Comparison of ENCODE assay signal across 8 mouse cellular contexts in the genomic region with DNA sequence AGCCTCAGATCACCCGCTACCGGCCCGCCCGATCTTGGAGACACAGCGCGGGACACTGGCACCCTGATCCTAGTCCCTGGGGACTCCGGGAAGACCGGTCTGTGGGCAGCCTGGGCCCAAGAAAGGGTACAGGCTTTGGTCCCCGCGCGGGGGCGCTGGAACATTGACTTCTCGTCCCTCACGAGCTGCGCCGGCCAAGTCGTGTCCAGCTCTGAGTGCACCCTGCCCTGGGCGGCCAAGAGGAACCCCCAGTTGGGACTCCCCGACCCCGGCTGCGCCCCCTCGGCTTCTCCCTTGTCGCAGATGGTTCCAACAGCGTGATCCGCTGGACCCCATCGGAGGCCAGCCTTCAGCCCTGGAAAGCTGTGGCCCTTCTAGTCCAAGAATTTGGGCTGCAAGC. TPM values are rescaled to one million over a fixed set of nuclear protein-coding genes. Genes with fewer than 3 reads are reported as not detected.
DNase-seq lines count a peak whose midpoint lies in the region; ATAC-seq and TF ChIP-seq lines count a peak whose summit lies in the region.

A gene (minus strand): TSS at position 96 of the 400 bp plus-strand sequence.

- peak within 1 kb of the TSS; percentile 55 for H3K9ac ChIP-seq in neural tube, embryonic 11.5 days (ENCODE audit: low read length)
- peak within 1 kb of the TSS; percentile 60 for H3K9ac ChIP-seq in forebrain, embryonic 11.5 days (ENCODE audit: low read length)
- peak within 1 kb of the TSS; percentile 59 for H3K9ac ChIP-seq in heart, embryonic 16.5 days (ENCODE audit: low read length)
- no peak within 1 kb of the TSS for H3K9ac ChIP-seq in liver, embryonic 14.5 days (replicated peaks)
- H3K9ac ChIP-seq in neural tube, embryonic 13.5 days = peak within 1 kb of the TSS; percentile 65
- H3K9ac ChIP-seq in stomach, postnatal 0 days (ENCODE audit: low read length) = peak within 1 kb of the TSS; percentile 45

- H3K36me3 ChIP-seq in neural tube, embryonic 11.5 days (ENCODE audit: control insufficient read depth, insufficient read depth, low read length) = no peaks in the 10 kb centered on the region
- no peaks in the 10 kb centered on the region for H3K36me3 ChIP-seq in forebrain, embryonic 11.5 days (ENCODE audit: control insufficient read depth, insufficient read depth, low read length)
- no peaks in the 10 kb centered on the region for H3K36me3 ChIP-seq in heart, embryonic 16.5 days (ENCODE audit: control insufficient read depth, insufficient read depth)
- H3K36me3 ChIP-seq in liver, embryonic 14.5 days (replicated peaks; ENCODE audit: control insufficient read depth, insufficient read depth, low read depth) = no peaks in the 10 kb centered on the region
- H3K36me3 ChIP-seq in neural tube, embryonic 13.5 days = no peaks in the 10 kb centered on the region
- H3K36me3 ChIP-seq in stomach, postnatal 0 days (ENCODE audit: control insufficient read depth, insufficient read depth, low read length) = no peaks in the 10 kb centered on the region

- peaks cover 40% of the 10 kb centered on the region for H3K27me3 ChIP-seq in neural tube, embryonic 11.5 days (ENCODE audit: control insufficient read depth, insufficient read depth, low read length)
- H3K27me3 ChIP-seq in forebrain, embryonic 11.5 days (ENCODE audit: control insufficient read depth, insufficient read depth, low read length) = peaks cover 40% of the 10 kb centered on the region
- peaks cover 50% of the 10 kb centered on the region for H3K27me3 ChIP-seq in heart, embryonic 16.5 days (ENCODE audit: control insufficient read depth, insufficient read depth, low read length)
- peaks cover 38% of the 10 kb centered on the region for H3K27me3 ChIP-seq in liver, embryonic 14.5 days (ENCODE audit: control insufficient read depth, insufficient read depth, low read length)
- H3K27me3 ChIP-seq in neural tube, embryonic 13.5 days = peaks cover 66% of the 10 kb centered on the region
- peaks cover 2% of the 10 kb centered on the region; the same call in 1 of the 2 replicates for H3K27me3 ChIP-seq in stomach, postnatal 0 days (ENCODE audit: control insufficient read depth, insufficient read depth, low read length)

- peak; percentile 85 for DNase-seq in neural tube, embryonic 11.5 days (ENCODE audit: low spot score)
- no peak for DNase-seq in neural tube, embryonic 10.5 days (ENCODE audit: extremely low spot score, low spot score)
- DNase-seq in forebrain, embryonic 11.5 days (ENCODE audit: low spot score) = peak; percentile 84
- peak; percentile 84 to 88 for DNase-seq in kidney, postnatal 25 days
- no peak for DNase-seq in liver, embryonic 14.5 days (ENCODE audit: low read depth in 3 of 3, low spot score in 3 of 3)
- DNase-seq in stomach, postnatal 0 days (ENCODE audit: low spot score) = peak; percentile 85

- no peaks in the 10 kb centered on the region for H3K9me3 ChIP-seq in neural tube, embryonic 11.5 days (ENCODE audit: control insufficient read depth, low read length)
- no peaks in the 10 kb centered on the region for H3K9me3 ChIP-seq in forebrain, embryonic 11.5 days (ENCODE audit: control insufficient read depth, low read length)
- H3K9me3 ChIP-seq in heart, embryonic 16.5 days (replicated peaks; ENCODE audit: control insufficient read depth, low read length) = no peaks in the 10 kb centered on the region
- H3K9me3 ChIP-seq in liver, embryonic 14.5 days (ENCODE audit: control insufficient read depth, low read length) = no peaks in the 10 kb centered on the region
- H3K9me3 ChIP-seq in neural tube, embryonic 13.5 days = no peaks in the 10 kb centered on the region
- no peaks in the 10 kb centered on the region for H3K9me3 ChIP-seq in stomach, postnatal 0 days (ENCODE audit: control insufficient read depth, low read length)

- peak within 1 kb of the TSS; percentile 46 for H3K4me3 ChIP-seq in neural tube, embryonic 11.5 days (ENCODE audit: low read depth, low read length)
- peak within 1 kb of the TSS; percentile 44 for H3K4me3 ChIP-seq in forebrain, embryonic 11.5 days (ENCODE audit: low read depth, low read length)
- peak within 1 kb of the TSS; percentile 54 for H3K4me3 ChIP-seq in heart, embryonic 16.5 days (ENCODE audit: low read length)
- H3K4me3 ChIP-seq in liver, embryonic 14.5 days (ENCODE audit: insufficient read depth in 1 of 2, low read depth in 2 of 2, low read length in 2 of 2) = peak within 1 kb of the TSS; percentile 19 to 38; a peak in 3 of 4 replicates
- peak within 1 kb of the TSS; percentile 46 for H3K4me3 ChIP-seq in neural tube, embryonic 13.5 days
- peak within 1 kb of the TSS; percentile 49 for H3K4me3 ChIP-seq in stomach, postnatal 0 days (ENCODE audit: low read depth, low read length)

- H3K4me1 ChIP-seq in neural tube, embryonic 11.5 days (ENCODE audit: control insufficient read depth, insufficient read depth, low read length) = peaks cover 6% of the 10 kb centered on the region
- peaks cover 8% of the 10 kb centered on the region for H3K4me1 ChIP-seq in forebrain, embryonic 11.5 days (replicated peaks; ENCODE audit: control insufficient read depth, insufficient read depth, low read length)
- H3K4me1 ChIP-seq in heart, embryonic 16.5 days (ENCODE audit: control insufficient read depth, insufficient read depth, low read length) = peaks cover 7% of the 10 kb centered on the region
- H3K4me1 ChIP-seq in liver, embryonic 14.5 days (replicated peaks; ENCODE audit: control insufficient read depth in 2 of 2, insufficient read depth in 2 of 2, low read length in 1 of 2) = no peaks in the 10 kb centered on the region
- H3K4me1 ChIP-seq in neural tube, embryonic 13.5 days (replicated peaks) = peaks cover 32% of the 10 kb centered on the region
- no peaks in the 10 kb centered on the region for H3K4me1 ChIP-seq in stomach, postnatal 0 days (replicated peaks; ENCODE audit: control insufficient read depth, insufficient read depth)

- no peak for TF ChIP-seq EP300 in liver, embryonic 14.5 days (IDR thresholded peaks at IDR 0.05; ENCODE audit: low read depth)
- TF ChIP-seq EP300 in stomach, postnatal 0 days (optimal IDR thresholded peaks at IDR 0.05) = no peak

- peak; percentile 78 for ATAC-seq in neural tube, embryonic 11.5 days (ENCODE audit: insufficient read depth, low FRiP score, low TSS enrichment)
- peak; percentile 63 for ATAC-seq in forebrain, embryonic 11.5 days (replicated peaks; ENCODE audit: low FRiP score)
- peak; percentile 74 for ATAC-seq in heart, embryonic 16.5 days (replicated peaks; ENCODE audit: extremely low read depth, insufficient read depth, low FRiP score)
- ATAC-seq in liver, embryonic 14.5 days (ENCODE audit: insufficient read depth) = peak; percentile 53
- peak; percentile 74 for ATAC-seq in neural tube, embryonic 13.5 days (ENCODE audit: low read depth)
- peak; percentile 69 for ATAC-seq in stomach, postnatal 0 days (ENCODE audit: low FRiP score, low TSS enrichment)

- H3K27ac ChIP-seq in neural tube, embryonic 11.5 days (ENCODE audit: low read depth, low read length) = no peak within 1 kb of the TSS
- no peak within 1 kb of the TSS for H3K27ac ChIP-seq in forebrain, embryonic 11.5 days (ENCODE audit: low read depth, low read length)
- H3K27ac ChIP-seq in heart, embryonic 16.5 days (ENCODE audit: low read length) = no peak within 1 kb of the TSS
- no peak within 1 kb of the TSS for H3K27ac ChIP-seq in liver, embryonic 14.5 days
- no peak within 1 kb of the TSS for H3K27ac ChIP-seq in neural tube, embryonic 13.5 days (replicated peaks)
- no peak within 1 kb of the TSS for H3K27ac ChIP-seq in stomach, postnatal 0 days (replicated peaks)

- TF ChIP-seq CTCF in liver, embryonic 14.5 days (IDR thresholded peaks at IDR 0.05; ENCODE audit: low read depth) = peak; percentile 57
- TF ChIP-seq CTCF in stomach, postnatal 0 days (IDR thresholded peaks at IDR 0.05; ENCODE audit: low read depth) = peak; percentile 76

- H3K4me2 ChIP-seq in neural tube, embryonic 11.5 days (ENCODE audit: low read depth) = peak within 1 kb of the TSS; percentile 84
- peak within 1 kb of the TSS; percentile 81 for H3K4me2 ChIP-seq in forebrain, embryonic 11.5 days (ENCODE audit: low read depth, low read length, severe bottlenecking)
- H3K4me2 ChIP-seq in heart, embryonic 16.5 days (ENCODE audit: low read depth, low read length) = peak within 1 kb of the TSS; percentile 89
- peak within 1 kb of the TSS; percentile 54 for H3K4me2 ChIP-seq in liver, embryonic 14.5 days (ENCODE audit: low read depth)
- peak within 1 kb of the TSS; percentile 80 for H3K4me2 ChIP-seq in neural tube, embryonic 13.5 days
- H3K4me2 ChIP-seq in stomach, postnatal 0 days (replicated peaks; ENCODE audit: low read depth) = peak within 1 kb of the TSS; percentile 84

- under 1% methylated on average over 20 of the region's 26 CpGs for WGBS in neural tube, embryonic 11.5 days
- WGBS in forebrain, embryonic 11.5 days = under 1% methylated on average over 25 of the region's 26 CpGs
- WGBS in heart, embryonic 16.5 days = under 1% methylated on average over 26 of the region's 26 CpGs
- WGBS in liver, embryonic 14.5 days (ENCODE audit: insufficient replicate concordance) = 1% methylated on average over 26 of the region's 26 CpGs
- under 1% methylated on average over 26 of the region's 26 CpGs for WGBS in neural tube, embryonic 13.5 days
- under 1% methylated on average over 26 of the region's 26 CpGs for WGBS in stomach, postnatal 0 days

RNA-seq across cellular contexts. Expression of the gene that starts here (rescaled TPM):
- not detected in 2 replicates for polyA plus RNA-seq in neural tube, embryonic 11.5 days (2014; fragmentation: Nextera tagmentation; extraction: Ambion mirVana)
- polyA plus RNA-seq in forebrain, embryonic 11.5 days (2014; fragmentation: Nextera tagmentation; extraction: Ambion mirVana) = not detected in 2 replicates
- 0.29 TPM in 1 of 2 replicates, not detected in the other for polyA plus RNA-seq in heart, embryonic 16.5 days (2015; fragmentation: Nextera tagmentation; extraction: Ambion mirVana)
- not detected in 2 replicates for polyA plus RNA-seq in liver, embryonic 14.5 days (2012; rRNA removed)
- 0.15 TPM in 1 of 2 replicates, not detected in the other for polyA plus RNA-seq in liver, embryonic 14.5 days (2014; fragmentation: Nextera tagmentation; extraction: Ambion mirVana)
- not detected in 2 replicates for polyA plus RNA-seq in neural tube, embryonic 13.5 days (2015; fragmentation: Nextera tagmentation; extraction: Ambion mirVana)
- polyA plus RNA-seq in stomach, postnatal 0 days (2015; fragmentation: Nextera tagmentation; extraction: Ambion mirVana) = 0.15 and 0.21 TPM in 2 replicates

Comparison
In these comparisons a context has a peak if more than half of its experiments do, and no peak if none do; other contexts are left out.
1. Peak in DNase-seq, ATAC-seq, H3K4me3 ChIP-seq, H3K9ac ChIP-seq and H3K4me2 ChIP-seq in neural tube, embryonic 11.5 days; RNA of the gene not detected or under 1 TPM.
2. Peak in DNase-seq, ATAC-seq, H3K4me3 ChIP-seq, H3K9ac ChIP-seq and H3K4me2 ChIP-seq in forebrain, embryonic 11.5 days; RNA of the gene not detected or under 1 TPM.
3. Peak in ATAC-seq, H3K4me3 ChIP-seq, H3K9ac ChIP-seq and H3K4me2 ChIP-seq in heart, embryonic 16.5 days; RNA of the gene not detected or under 1 TPM.
4. Peak in ATAC-seq, H3K4me3 ChIP-seq and H3K4me2 ChIP-seq in liver, embryonic 14.5 days; RNA of the gene not detected or under 1 TPM.
5. Peak in ATAC-seq, H3K4me3 ChIP-seq, H3K9ac ChIP-seq and H3K4me2 ChIP-seq in neural tube, embryonic 13.5 days; RNA of the gene not detected or under 1 TPM.
6. Peak in DNase-seq, ATAC-seq, H3K4me3 ChIP-seq, H3K9ac ChIP-seq and H3K4me2 ChIP-seq in stomach, postnatal 0 days; RNA of the gene not detected or under 1 TPM.
7. DNase-seq: peak in kidney, postnatal 25 days (2 of 2); none in neural tube, embryonic 10.5 days (single experiment) and liver, embryonic 14.5 days (0 of 3).
8. Peak in every context shown above with its lines, with median percentiles within 50 percentile points of each other: ATAC-seq, H3K4me2 ChIP-seq and H3K4me3 ChIP-seq.